Mouse (Mus musculus) skeletal muscle tissue, postnatal 0 days (tissue): ENCODE data around the gene Ssrp1. TPM values are rescaled to one million over a fixed set of nuclear protein-coding genes. Genes with fewer than 3 reads are reported as not detected.

ENCODE experiments used
- polyA plus RNA-seq: library from polyadenylated mRNA; unstranded; fragments of >200 nt; fragmentation: Nextera tagmentation; extraction: Ambion mirVana; gene quantifications from 2 replicates; pipeline ENCODE4 v1.2.1, GENCODE M21; 2015

Gene Ssrp1
- polyA plus RNA-seq: 64.4 and 71.4 TPM in 2 replicates

DNA sequence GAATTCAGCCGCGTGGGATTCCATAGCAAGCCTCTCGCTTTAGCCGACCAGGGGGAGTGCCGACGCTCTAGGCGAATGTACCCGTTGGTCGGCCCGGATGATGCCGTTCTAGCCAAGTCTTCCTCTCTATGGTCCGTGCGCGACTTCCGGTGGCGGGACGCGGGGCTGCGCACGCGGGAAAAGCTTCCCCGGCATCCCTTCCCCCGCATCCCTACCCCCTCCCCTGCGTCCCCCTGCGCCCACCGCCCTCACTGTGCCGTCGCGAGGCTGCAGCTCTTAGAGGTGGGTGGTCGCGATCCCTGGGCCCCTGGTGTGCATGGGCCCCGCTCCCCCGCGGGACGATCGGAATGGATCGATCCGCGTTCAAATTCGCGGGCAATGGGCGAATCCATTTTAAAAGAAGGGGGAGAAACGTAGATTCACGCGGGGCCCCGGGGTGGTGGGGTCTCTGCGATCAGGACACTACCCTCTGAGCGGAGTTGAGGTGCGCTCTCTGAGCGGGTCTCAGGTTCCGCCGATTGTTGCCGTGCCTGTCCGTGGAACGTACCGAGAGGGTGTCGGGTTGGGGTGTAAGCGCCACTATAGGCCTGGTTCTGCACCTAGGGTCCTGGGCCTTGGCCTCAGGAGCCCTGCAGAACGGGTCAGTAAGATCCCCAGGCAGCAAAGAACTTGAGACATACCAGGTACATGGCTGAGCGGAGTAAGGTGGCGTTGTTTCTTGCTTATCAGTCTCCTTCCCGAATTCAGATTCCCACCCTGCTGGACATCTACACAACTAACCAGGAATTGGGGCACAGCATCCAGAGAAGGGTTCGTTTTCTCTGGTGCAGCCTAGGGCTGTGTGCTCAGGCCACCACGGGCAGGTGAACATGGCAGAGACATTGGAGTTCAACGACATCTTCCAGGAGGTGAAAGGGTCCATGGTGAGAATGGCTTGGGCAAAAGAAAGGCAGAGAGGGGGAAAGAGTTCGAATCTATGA, at the start of gene Ssrp1, which contains the start of gene P2rx3:
TSS of gene Ssrp1 (plus strand) at position 188 of the 980 bp plus-strand sequence.
TSS of gene P2rx3 (minus strand) at position 416 of the 980 bp plus-strand sequence.

GRCm38 (mm10) chr2:84987930-84988329, 49.1 kb upstream of the Ssrp1 start, which contains the start of gene Prg3:
Gene Prg3 (plus strand): TSS chr2:84988215.

GRCm38 (mm10) chr2:85047596-85048167, 10.6 kb downstream of the Ssrp1 start, which contains the start of gene Tnks1bp1:
Gene Tnks1bp1 (plus strand): TSS chr2:85048022.

Other genes with a start within 250 kb of the Ssrp1 start
- 20.2 and 24.6 TPM in 2 replicates for gene Ube2l6, start 238.4 kb upstream of the Ssrp1 start, polyA plus RNA-seq
- 106 and 109 TPM in 2 replicates for gene Smtnl1, start 214.6 kb upstream of the Ssrp1 start, polyA plus RNA-seq
- gene Timm10, start 210.2 kb upstream of the Ssrp1 start, polyA plus RNA-seq: 67.6 and 83.8 TPM in 2 replicates
- gene Slc43a1, start 198.4 kb upstream of the Ssrp1 start, polyA plus RNA-seq: 7.4 and 10.3 TPM in 2 replicates
- gene Rtn4rl2, start 150.5 kb upstream of the Ssrp1 start, polyA plus RNA-seq: 0.45 TPM in 2 replicates
- 14.5 and 20.2 TPM in 2 replicates for gene Slc43a3, start 100.7 kb upstream of the Ssrp1 start, polyA plus RNA-seq
- gene Prg2, start 56.8 kb upstream of the Ssrp1 start, polyA plus RNA-seq: not detected in 2 replicates
- gene Prg3, start 49.0 kb upstream of the Ssrp1 start, polyA plus RNA-seq: not detected in 2 replicates
- gene P2rx3, start 228 bp downstream of the Ssrp1 start, polyA plus RNA-seq: 0.37 and 0.56 TPM in 2 replicates
- gene Tnks1bp1, start 10.8 kb downstream of the Ssrp1 start, polyA plus RNA-seq: 14.3 and 18.4 TPM in 2 replicates
- gene Aplnr, start 99.0 kb downstream of the Ssrp1 start, polyA plus RNA-seq: 42.9 and 58.4 TPM in 2 replicates
- gene Lrrc55, start 160.0 kb downstream of the Ssrp1 start, polyA plus RNA-seq: 0.43 and 0.58 TPM in 2 replicates